ENCODE assay signal across 21 mouse cellular contexts in the genomic region with DNA sequence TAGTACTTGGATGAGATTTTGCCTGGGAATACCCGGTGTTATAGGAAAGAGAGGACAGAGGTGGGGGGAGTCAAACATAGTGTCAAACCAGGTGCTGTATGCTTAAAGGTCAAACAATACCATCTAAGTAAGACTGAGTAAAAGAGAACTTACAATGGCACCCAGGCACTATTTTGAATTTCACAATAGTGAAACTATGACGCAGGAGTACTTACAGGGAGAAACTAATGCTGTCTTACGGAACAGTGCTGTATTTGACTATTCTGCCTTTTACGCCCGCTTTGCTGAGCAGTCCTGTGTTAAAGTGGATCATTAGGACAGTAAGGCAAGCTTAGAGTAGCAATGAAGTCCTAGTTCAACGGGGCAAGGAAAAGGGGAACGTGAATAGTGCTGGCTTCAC. TPM values are rescaled to one million over a fixed set of nuclear protein-coding genes. Genes with fewer than 3 reads are reported as not detected.
DNase-seq lines count a peak whose midpoint lies in the region; ATAC-seq and TF ChIP-seq lines count a peak whose summit lies in the region.
"Had no signal": no experiment of that assay in that cellular context is flagged by ENCODE, and none has a peak within 500 bp of the region (broad histone marks: within the 10 kb centered on the region; RNA-seq: fewer than 3 reads in every experiment).

No protein-coding gene starts in this region.

- no peak for TF ChIP-seq EP300 in CH12.LX (IDR thresholded peaks at IDR 0.05; ENCODE audit: low read length)

- in situ Hi-C loops in CH12.LX (cut with MboI; ENCODE audit: low pct_ligation_motif_present, low pct_unique_long_range_greater_than_20kb, low sequenced_read_pairs), result no loop called here

- no peak for DNase-seq in CH12.LX (ENCODE audit: extremely low read depth)
- no peak for DNase-seq in retina, embryonic 14.5 days (ENCODE audit: low spot score)
- DNase-seq in forebrain, embryonic 14.5 days (ENCODE audit: low spot score), result no peak
- DNase-seq: adrenal gland, adult 2 months; adrenal gland, adult 8-10 months; adrenal gland, postnatal 10 days; adrenal gland, postnatal 14 days; adrenal gland, postnatal 25 days; adrenal gland, postnatal 36 days; B cell, adult 2 months; cerebellum, adult 11 months; cerebellum, adult 11-12 months; cerebellum, adult 18-20 months; cerebellum, adult 2 months had no signal

- H3K4me3 ChIP-seq in CH12.LX (replicated peaks in 1 of 3; ENCODE audit: low read depth in 2 of 3, low read length in 2 of 3, poor library complexity in 1 of 3), result no peak overlapping the region
- H3K4me3 ChIP-seq in forebrain, embryonic 14.5 days (ENCODE audit: low read depth, low read length), result no peak overlapping the region

- H3K27ac ChIP-seq in CH12.LX (ENCODE audit: insufficient read depth, low read depth), result no peak overlapping the region
- H3K27ac ChIP-seq in forebrain, embryonic 14.5 days (ENCODE audit: low read depth, low read length), result no peak overlapping the region

- H3K4me1 ChIP-seq in CH12.LX (ENCODE audit: control insufficient read depth in 1 of 2, insufficient read depth in 2 of 2), result no peaks in the 10 kb centered on the region; a peak in 1 of 4 replicates
- H3K4me1 ChIP-seq in forebrain, embryonic 14.5 days (ENCODE audit: control insufficient read depth, insufficient read depth, low read length), result no peaks in the 10 kb centered on the region

- no peak overlapping the region for H3K9ac ChIP-seq in CH12.LX (ENCODE audit: insufficient read depth, low read depth)
- H3K9ac ChIP-seq in forebrain, embryonic 14.5 days (ENCODE audit: low read length), result no peak overlapping the region

- TF ChIP-seq CTCF in CH12.LX (conservative IDR thresholded peaks at IDR 0.05 in 1 of 2, IDR thresholded peaks at IDR 0.05 in 1 of 2; ENCODE audit: low read depth in 2 of 2, low read length in 2 of 2), result no peak

- no peaks in the 10 kb centered on the region for H3K79me2 ChIP-seq in CH12.LX (replicated peaks; ENCODE audit: control insufficient read depth, extremely low read depth, insufficient read depth, poor library complexity, severe bottlenecking)

- ATAC-seq in granulocyte monocyte progenitor cell, adult 5-6 weeks (replicated peaks; ENCODE audit: poor library complexity, severe bottlenecking), result peak; percentile 63; the same call in 1 of the 2 replicates
- peak; percentile 56 for ATAC-seq in megakaryocyte, adult 5-6 weeks (ENCODE audit: poor library complexity, severe bottlenecking)
- no peak for ATAC-seq in monocyte, adult 5-6 weeks (replicated peaks; ENCODE audit: insufficient number of reproducible peaks, low FRiP score, low TSS enrichment, poor library complexity, severe bottlenecking)
- ATAC-seq in forebrain, embryonic 14.5 days, result no peak
- ATAC-seq: activated CD4-positive, CD25-positive, alpha-beta regulatory T cell, adult 4 months; CD4-positive, CD25-positive, alpha-beta regulatory T cell, adult 4 months; Patski had no signal

- WGBS in forebrain, embryonic 14.5 days, result 81% methylated on average over 7 of the region's 7 CpGs

- dilution Hi-C loops in CH12.LX (cut with MboI; ENCODE audit: extremely low pct_ligation_motif_present, extremely low pct_unique_long_range_greater_than_20kb, low sequenced_read_pairs), result no loop called here

- H3K9me3 ChIP-seq in CH12.LX (replicated peaks; ENCODE audit: low read length), result no peaks in the 10 kb centered on the region
- H3K9me3 ChIP-seq in forebrain, embryonic 14.5 days (replicated peaks; ENCODE audit: control insufficient read depth, low read length), result no peaks in the 10 kb centered on the region
- H3K9me3 ChIP-seq: G1E had no signal

- no peak for TF ChIP-seq POLR2A in CH12.LX (IDR thresholded peaks at IDR 0.05; ENCODE audit: low read depth, low read length)

- no peaks in the 10 kb centered on the region for H3K27me3 ChIP-seq in CH12.LX (replicated peaks)
- H3K27me3 ChIP-seq in forebrain, embryonic 14.5 days (replicated peaks; ENCODE audit: control insufficient read depth, insufficient read depth, low read length), result no peaks in the 10 kb centered on the region

- H3K36me3 ChIP-seq in CH12.LX (replicated peaks in 1 of 2; ENCODE audit: control insufficient read depth in 1 of 2, insufficient read depth in 1 of 2, low read length in 1 of 2), result no peaks in the 10 kb centered on the region
- no peaks in the 10 kb centered on the region for H3K36me3 ChIP-seq in forebrain, embryonic 14.5 days (ENCODE audit: control insufficient read depth, insufficient read depth, low read length)
- H3K36me3 ChIP-seq: G1E had no signal

- no peak for TF ChIP-seq RAD21 in CH12.LX (IDR thresholded peaks at IDR 0.05; ENCODE audit: low read depth, low read length)

- H3K4me2 ChIP-seq in CH12.LX (ENCODE audit: insufficient read depth, low read depth, poor library complexity, severe bottlenecking), result peak overlapping the region; percentile 61
- H3K4me2 ChIP-seq in forebrain, embryonic 14.5 days (ENCODE audit: low read length), result no peak overlapping the region

TF ChIP-seq in CH12.LX, 34 proteins besides CTCF, POLR2A, EP300 and RAD21:
- TF ChIP-seq RCOR1 (conservative IDR thresholded peaks at IDR 0.05; ENCODE audit: low read depth, low read length) (no peak), CHD1 (IDR thresholded peaks at IDR 0.05; ENCODE audit: low read depth, low read length) (no peak), SMC3 (IDR thresholded peaks at IDR 0.05; ENCODE audit: low read depth, low read length) (no peak), PAX5 (IDR thresholded peaks at IDR 0.05; ENCODE audit: low read length) (no peak), JUND (conservative IDR thresholded peaks at IDR 0.05; ENCODE audit: low read depth, low read length) (no peak), HCFC1 (IDR thresholded peaks at IDR 0.05; ENCODE audit: low read depth, low read length) (no peak), NELFE (IDR thresholded peaks at IDR 0.05; ENCODE audit: low read depth, low read length) (no peak), BHLHE40 (IDR thresholded peaks at IDR 0.05; ENCODE audit: low read depth, low read length) (no peak), POLR2AphosphoS2 (IDR thresholded peaks at IDR 0.05; ENCODE audit: low read depth, low read length) (no peak), ZMIZ1 (IDR thresholded peaks at IDR 0.05; ENCODE audit: low read depth, low read length) (no peak), NRF1 (IDR thresholded peaks at IDR 0.05; ENCODE audit: low read depth, low read length) (no peak), ZC3H11A (IDR thresholded peaks at IDR 0.05; ENCODE audit: low read depth, low read length) (no peak), E2F4 (IDR thresholded peaks at IDR 0.05; ENCODE audit: insufficient replicate concordance, low read depth, low read length) (no peak), MAX (IDR thresholded peaks at IDR 0.05; ENCODE audit: low read length) (no peak), MYC (IDR thresholded peaks at IDR 0.05; ENCODE audit: low read depth, low read length) (no peak), ZNF384 (IDR thresholded peaks at IDR 0.05; ENCODE audit: low read depth, low read length) (no peak), ETS1 (conservative IDR thresholded peaks at IDR 0.05; ENCODE audit: low read depth, low read length) (no peak), USF2 (conservative IDR thresholded peaks at IDR 0.05; ENCODE audit: low read depth, low read length) (no peak), CHD2 (IDR thresholded peaks at IDR 0.05; ENCODE audit: low read length) (no peak), MAZ (IDR thresholded peaks at IDR 0.05; ENCODE audit: low read depth, low read length) (no peak)

RNA-seq across cellular contexts. Expression of a gene that starts 7.5 kb away (rescaled TPM):
- 118 and 124 TPM in 2 replicates for total RNA-seq in CH12.LX (2012; rRNA removed)
- 87.0 and 87.4 TPM in 2 replicates for total RNA-seq in CH12.LX (2014; rRNA removed)
- 228 and 235 TPM in 2 replicates for polyA plus RNA-seq in CH12.LX (2012; ENCODE audit: insufficient read length, low read depth)
- 141 and 154 TPM in 2 replicates for total RNA-seq in granulocyte monocyte progenitor cell, adult 5-6 weeks (2014; fragmentation: Nextera tagmentation)
- 87.5 and 104 TPM in 2 replicates for total RNA-seq in granulocyte monocyte progenitor cell, adult 5-6 weeks (2017)
- 55.7 and 64.5 TPM in 2 replicates for total RNA-seq in megakaryocyte, adult 5-6 weeks (2015)
- 38.5 and 38.8 TPM in 2 replicates for total RNA-seq in megakaryocyte, adult 5-6 weeks (2017)
- 18.0 to 32.2 TPM (median 21.1 TPM) in 3 replicates for total RNA-seq in monocyte, adult 5-6 weeks (2017)
- polyA plus RNA-seq in forebrain, embryonic 14.5 days (2014; fragmentation: Nextera tagmentation; extraction: Ambion mirVana), result 693 and 746 TPM in 2 replicates

RNA-seq across cellular contexts. Expression of a gene that starts 32.7 kb away (rescaled TPM):
- total RNA-seq in CH12.LX (2012; rRNA removed) (79.9 and 80.4 TPM in 2 replicates), CH12.LX (2014; rRNA removed) (197 and 242 TPM in 2 replicates)
- 147 and 148 TPM in 2 replicates for polyA plus RNA-seq in CH12.LX (2012; ENCODE audit: insufficient read length, low read depth)
- total RNA-seq in granulocyte monocyte progenitor cell, adult 5-6 weeks (2014; fragmentation: Nextera tagmentation), result 99.9 and 102 TPM in 2 replicates
- total RNA-seq in granulocyte monocyte progenitor cell, adult 5-6 weeks (2017), result 187 and 225 TPM in 2 replicates
- total RNA-seq in megakaryocyte, adult 5-6 weeks (2015), result 75.3 and 100 TPM in 2 replicates
- 127 and 154 TPM in 2 replicates for total RNA-seq in megakaryocyte, adult 5-6 weeks (2017)
- total RNA-seq in monocyte, adult 5-6 weeks (2017), result 77.6 to 89.2 TPM (median 85.4 TPM) in 3 replicates
- polyA plus RNA-seq in forebrain, embryonic 14.5 days (2014; fragmentation: Nextera tagmentation; extraction: Ambion mirVana), result 368 and 379 TPM in 2 replicates

Comparison
In these comparisons a context has a peak if more than half of its experiments do, and no peak if none do; other contexts are left out.
1. ATAC-seq: peak in granulocyte monocyte progenitor cell, adult 5-6 weeks (single experiment) and megakaryocyte, adult 5-6 weeks (single experiment); none in monocyte, adult 5-6 weeks (single experiment) and forebrain, embryonic 14.5 days (single experiment).